Mouse (Mus musculus): ENCODE results near the gene Snx25. TPM values are rescaled to one million over a fixed set of nuclear protein-coding genes. Genes with fewer than 3 reads are reported as not detected.
"Not testable (repeated sequence)": the region's sequence is repeated elsewhere in the genome, so short reads cannot be mapped to it uniquely, and the experiment has no call there.

The Snx25 gene
- total RNA-seq, 1 experiment from 2014 or later, result 18.3 TPM

GRCm38 (mm10) chr8:46137336-46137735, 14.6 kb downstream of the Snx25 start:
- no peak for DNase-seq

- not testable (repeated sequence) for DNase-seq
Measured at GRCm38 (mm10) chr8:46135546-46135945, 16.4 kb downstream of the Snx25 start.

DNA sequence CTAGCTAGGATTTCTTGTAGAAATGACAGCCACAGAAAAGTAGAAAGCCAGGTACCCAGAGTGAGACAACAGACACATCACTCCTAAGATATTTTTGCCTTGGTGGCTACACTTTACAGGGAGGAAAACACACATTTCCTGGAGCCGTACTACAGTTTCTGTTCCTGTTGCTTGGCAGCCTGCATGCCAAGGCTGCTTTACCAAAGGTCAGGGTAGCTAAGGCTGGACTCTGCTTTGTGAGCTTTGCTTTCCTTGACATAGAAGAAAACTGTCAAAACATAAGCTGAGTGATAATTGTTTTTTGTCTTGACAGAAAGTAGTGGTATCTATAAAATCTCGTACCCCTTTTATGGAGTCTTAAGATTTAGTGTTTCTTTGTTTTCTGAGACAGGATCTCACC, 21.5 kb downstream of the Snx25 start:
- no peak for DNase-seq

- no peak for DNase-seq
Measured at GRCm38 (mm10) chr8:46122498-46122897, 29.5 kb downstream of the Snx25 start.

- DNase-seq, result no peak
Measured at GRCm38 (mm10) chr8:46119176-46119575, 32.8 kb downstream of the Snx25 start.

DNA sequence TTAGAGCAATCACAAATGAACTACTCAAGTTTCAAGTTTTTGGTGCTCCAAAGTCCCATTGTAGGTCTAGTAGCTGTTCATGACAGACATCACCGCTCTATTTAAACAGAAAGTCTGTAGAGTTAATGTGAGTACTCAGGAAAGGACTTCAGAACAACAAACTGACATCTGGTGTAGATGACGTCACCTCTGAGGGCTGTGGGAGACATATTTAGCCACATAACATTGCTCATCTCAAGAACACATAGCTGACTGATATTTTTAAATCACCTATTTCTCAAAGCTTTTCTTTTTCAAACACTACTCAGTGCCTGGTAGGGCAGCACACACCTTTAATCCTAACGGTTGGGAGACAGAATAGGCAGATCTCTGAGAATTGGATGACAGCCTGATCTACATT, 34.8 kb downstream of the Snx25 start:
- DNase-seq, result no peak

GRCm38 (mm10) chr8:46113421-46114170, 38.4 kb downstream of the Snx25 start:
- not testable (repeated sequence) for DNase-seq

- no peak for DNase-seq
Measured at GRCm38 (mm10) chr8:46107690-46108089, 44.3 kb downstream of the Snx25 start.

DNA sequence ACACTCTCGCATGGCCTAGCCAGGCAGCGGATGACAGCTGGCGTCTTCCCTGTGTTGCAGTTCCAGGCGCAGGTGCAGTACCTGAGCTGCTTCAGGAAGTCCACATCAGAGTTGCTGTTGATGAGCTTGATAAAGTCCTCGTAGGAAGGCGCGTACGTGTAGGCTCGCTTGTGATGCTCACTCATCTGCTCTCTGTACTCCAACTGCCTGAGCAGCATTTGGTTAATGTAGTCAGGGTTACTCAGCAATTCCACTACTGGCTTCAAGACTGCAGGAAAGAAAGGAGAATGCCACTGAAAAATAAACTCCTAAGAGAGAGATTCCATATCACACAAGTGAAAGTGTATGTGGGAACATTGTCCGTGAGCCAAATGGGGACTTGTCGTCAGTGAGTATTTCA, 48.5 kb downstream of the Snx25 start:
- no peak for DNase-seq

DNA sequence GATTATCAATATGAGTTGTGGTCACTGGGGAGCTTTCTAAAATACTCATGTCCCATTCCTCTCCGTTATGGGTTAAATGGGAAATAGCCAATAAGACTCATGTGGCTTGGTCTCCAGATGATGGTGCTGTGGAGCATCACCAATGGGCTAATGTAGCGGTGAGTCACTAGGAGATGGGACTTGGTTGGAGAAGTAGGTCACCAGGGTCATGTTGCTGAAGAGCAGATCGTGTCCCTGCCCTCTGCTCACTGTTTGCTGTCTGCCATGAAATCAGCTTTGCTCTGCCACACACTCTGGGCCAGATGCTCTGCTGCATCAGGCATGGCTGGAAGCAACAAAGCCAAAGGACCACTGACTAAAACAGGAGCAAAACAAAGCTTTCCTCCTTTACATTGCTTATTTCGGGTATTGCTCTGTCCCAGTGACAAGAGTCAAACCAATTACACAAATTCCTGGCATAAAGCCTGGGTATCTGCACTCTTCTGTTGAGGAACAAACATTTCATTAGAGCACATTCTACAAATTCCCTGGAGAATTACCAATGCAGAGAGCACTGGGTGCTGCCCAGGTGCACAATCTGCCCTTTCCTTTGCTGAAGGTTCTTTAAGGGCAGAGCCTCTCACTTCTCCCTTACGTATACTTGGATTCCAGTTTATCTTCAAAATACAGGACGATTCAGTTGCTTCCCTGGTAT, 59.1 kb downstream of the Snx25 start:
- peak; percentile 51 for DNase-seq

- DNase-seq, result no peak
Measured at GRCm38 (mm10) chr8:46083141-46083540, 68.8 kb downstream of the Snx25 start.

GRCm38 (mm10) chr8:46081030-46081429, 70.9 kb downstream of the Snx25 start:
- no peak for DNase-seq

DNA sequence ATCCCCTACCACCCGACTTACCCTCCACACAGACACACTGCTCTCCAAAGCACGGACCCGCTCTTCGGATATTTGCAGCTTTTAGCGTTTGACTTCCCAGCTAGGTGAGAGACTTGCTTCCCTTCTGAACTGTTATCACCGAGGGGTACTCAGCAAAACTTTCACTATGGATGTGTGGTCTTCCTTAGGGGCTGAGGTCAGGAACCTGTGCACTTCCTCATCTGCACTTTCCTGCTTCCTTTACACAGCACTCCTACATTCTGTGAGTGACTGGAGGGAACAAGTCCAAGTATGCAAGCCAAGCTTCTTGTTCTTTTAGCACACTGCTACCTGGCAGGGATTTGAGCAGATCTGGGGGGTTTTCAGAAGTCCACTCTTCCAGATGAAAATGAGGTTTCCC, 73.1 kb downstream of the Snx25 start:
- DNase-seq, result no peak

DNA sequence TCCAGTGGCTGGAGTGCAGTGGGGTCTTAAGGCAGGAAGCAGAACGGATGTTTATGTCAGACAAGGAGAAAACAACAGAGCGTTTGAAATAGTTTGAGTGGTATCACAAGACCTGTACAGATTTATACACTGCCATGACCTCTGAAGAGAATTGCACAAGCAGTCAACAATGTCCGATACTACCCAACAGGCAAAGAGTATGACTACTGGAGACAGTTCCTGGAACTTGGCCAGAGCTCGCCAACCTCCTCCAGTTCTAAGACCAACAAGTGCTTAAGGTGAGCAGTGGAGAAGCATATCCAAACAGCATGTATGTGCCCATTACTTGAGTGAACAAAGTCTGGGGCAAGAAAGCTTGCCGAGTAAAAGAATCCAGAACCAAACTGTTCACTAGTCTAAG, 76.7 kb downstream of the Snx25 start:
- no peak for DNase-seq

- no peak for DNase-seq
Measured at GRCm38 (mm10) chr8:46073540-46074140, 78.3 kb downstream of the Snx25 start.

GRCm38 (mm10) chr8:46072798-46073197, 79.2 kb downstream of the Snx25 start:
- no peak for DNase-seq

GRCm38 (mm10) chr8:46040260-46040659, 111.7 kb downstream of the Snx25 start:
- DNase-seq, result no peak

DNA sequence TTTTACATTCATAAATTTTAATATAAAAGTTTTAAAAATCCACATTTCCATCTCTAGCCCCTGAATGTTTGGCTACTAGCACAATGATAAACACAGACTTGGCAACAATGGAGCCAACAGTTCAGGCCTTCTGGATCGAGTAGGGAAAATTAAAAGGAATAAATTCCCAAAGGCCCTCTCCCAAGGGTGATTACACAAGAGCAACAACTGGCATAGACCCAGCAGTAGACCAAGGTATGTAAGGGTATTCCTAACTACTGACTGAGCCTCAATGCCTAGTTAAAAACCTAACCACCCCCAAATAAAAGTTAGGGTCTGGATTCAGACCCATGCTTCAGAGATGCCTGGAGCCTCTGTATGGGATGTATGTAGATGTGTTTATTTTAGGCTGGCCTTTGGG, 112.3 kb downstream of the Snx25 start:
- DNase-seq, result peak; percentile 41

DNA sequence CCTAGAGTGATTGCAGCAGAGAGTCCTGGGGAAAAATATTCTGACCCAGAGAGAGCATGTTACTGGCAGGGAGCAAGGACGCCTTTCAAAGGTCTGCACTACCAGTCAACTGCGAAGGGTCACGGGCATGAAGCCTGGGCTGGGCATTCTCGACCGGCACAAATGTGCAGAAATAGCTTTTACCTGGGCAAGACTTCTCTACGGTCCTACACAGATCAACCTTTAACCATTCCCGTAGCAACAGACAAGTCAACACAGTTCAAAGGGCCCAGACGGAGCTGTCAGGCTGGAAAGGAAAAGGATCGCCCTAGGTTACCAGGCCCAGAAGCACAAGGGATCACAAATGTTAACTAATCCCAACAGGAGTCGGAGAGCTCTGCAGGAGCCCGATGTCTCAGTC, 115.7 kb downstream of the Snx25 start:
- no peak for DNase-seq

DNA sequence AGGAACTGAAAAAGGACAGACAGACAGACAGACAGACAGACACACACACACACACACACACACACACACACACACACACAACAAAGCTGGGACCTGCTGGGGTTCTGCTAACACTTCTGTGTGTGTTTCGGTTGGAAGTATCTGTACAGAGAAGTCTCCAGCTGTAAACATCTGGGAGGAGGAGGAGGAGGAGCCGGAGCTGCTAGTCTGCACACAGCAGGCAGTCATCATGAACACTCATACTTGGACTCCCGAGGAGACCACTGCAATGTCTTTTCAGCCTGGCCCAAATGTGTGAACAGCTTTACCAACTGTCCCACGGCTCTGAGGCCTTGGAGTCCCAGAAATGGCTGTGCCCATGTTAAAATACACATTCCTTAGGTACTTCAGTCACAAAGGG, 127.6 kb downstream of the Snx25 start:
- DNase-seq, result no peak

DNA sequence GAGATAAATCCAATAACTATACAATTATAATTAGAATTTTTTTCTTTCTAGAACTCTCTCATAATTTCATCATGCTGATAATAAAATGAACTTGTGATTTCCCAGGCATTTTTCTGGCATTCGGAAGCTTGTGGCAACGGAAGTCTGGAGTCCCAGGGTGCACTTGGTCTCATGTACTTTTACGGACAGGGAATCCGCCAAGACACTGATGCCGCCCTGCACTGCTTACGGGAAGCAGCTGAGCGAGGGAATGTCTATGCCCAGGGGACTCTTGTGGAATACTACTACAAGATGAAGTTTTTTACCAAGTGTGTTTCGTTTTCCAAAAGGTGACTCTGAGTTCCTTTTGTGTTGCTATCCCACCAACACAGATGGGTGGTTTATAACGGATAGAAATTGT, 129.2 kb downstream of the Snx25 start:
- DNase-seq, result no peak

GRCm38 (mm10) chr8:46022203-46022602, 129.8 kb downstream of the Snx25 start:
- DNase-seq, result no peak

All from adrenal gland, postnatal 14 days (tissue).